Mouse (Mus musculus) embryonic facial prominence, embryonic 10.5 days (tissue): Measurements from ENCODE around the gene Wdr12. TPM values are rescaled to one million over a fixed set of nuclear protein-coding genes. Genes with fewer than 3 reads are reported as not detected.
"Not testable (repeated sequence)": the region's sequence is repeated elsewhere in the genome, so short reads cannot be mapped to it uniquely, and the experiment has no call there.

Source experiments
- DNase-seq: peaks from one replicate; pipeline ENCODE4 v3.0.0-alpha.2; 2017; ENCODE audit warnings: low spot score
- H3K27ac ChIP-seq: fragments of 300-500 bp; sonication (generic); replicated peaks from 2 replicates; pipeline ENCODE4 v1.5.1; 2016; ENCODE audit warnings: mild to moderate bottlenecking
- H3K27me3 ChIP-seq: fragments of 300-500 bp; sonication (generic); replicated peaks from 2 replicates; pipeline ENCODE4 v1.6.1; 2016; ENCODE audit warnings: low read depth, mild to moderate bottlenecking; ENCODE audit not compliant: poor library complexity, severe bottlenecking
- H3K36me3 ChIP-seq: fragments of 300-500 bp; sonication (generic); replicated peaks from 2 replicates; pipeline ENCODE4 v1.6.1; 2016; ENCODE audit warnings: mild to moderate bottlenecking, moderate library complexity
- H3K4me1 ChIP-seq: fragments of 300-500 bp; sonication (generic); 2 replicates; pipeline ENCODE4 v1.6.1; 2016
- H3K4me3 ChIP-seq: fragments of 300-500 bp; sonication (generic); 2 replicates; pipeline ENCODE4 v1.5.1; 2016; ENCODE audit warnings: mild to moderate bottlenecking, moderate library complexity
- H3K9me3 ChIP-seq: fragments of 300-500 bp; sonication (generic); 2 replicates; pipeline ENCODE4 v1.6.1; 2016; ENCODE audit warnings: mild to moderate bottlenecking
- WGBS: fragments of 180-500 bp; shearing (Covaris S2); methylation state at CpG from one replicate; pipeline ENCODE4 v1.1.7; 2016; 5-methylcytosine and 5-hydroxymethylcytosine counted together
- polyA plus RNA-seq: library from polyadenylated mRNA; unstranded; fragments of >200 nt; fragmentation: Nextera tagmentation; extraction: Ambion mirVana; gene quantifications from 2 replicates; pipeline ENCODE4 v1.2.1, GENCODE M21; 2016

Gene Wdr12
- polyA plus RNA-seq = 66.8 and 70.6 TPM in 2 replicates

DNA sequence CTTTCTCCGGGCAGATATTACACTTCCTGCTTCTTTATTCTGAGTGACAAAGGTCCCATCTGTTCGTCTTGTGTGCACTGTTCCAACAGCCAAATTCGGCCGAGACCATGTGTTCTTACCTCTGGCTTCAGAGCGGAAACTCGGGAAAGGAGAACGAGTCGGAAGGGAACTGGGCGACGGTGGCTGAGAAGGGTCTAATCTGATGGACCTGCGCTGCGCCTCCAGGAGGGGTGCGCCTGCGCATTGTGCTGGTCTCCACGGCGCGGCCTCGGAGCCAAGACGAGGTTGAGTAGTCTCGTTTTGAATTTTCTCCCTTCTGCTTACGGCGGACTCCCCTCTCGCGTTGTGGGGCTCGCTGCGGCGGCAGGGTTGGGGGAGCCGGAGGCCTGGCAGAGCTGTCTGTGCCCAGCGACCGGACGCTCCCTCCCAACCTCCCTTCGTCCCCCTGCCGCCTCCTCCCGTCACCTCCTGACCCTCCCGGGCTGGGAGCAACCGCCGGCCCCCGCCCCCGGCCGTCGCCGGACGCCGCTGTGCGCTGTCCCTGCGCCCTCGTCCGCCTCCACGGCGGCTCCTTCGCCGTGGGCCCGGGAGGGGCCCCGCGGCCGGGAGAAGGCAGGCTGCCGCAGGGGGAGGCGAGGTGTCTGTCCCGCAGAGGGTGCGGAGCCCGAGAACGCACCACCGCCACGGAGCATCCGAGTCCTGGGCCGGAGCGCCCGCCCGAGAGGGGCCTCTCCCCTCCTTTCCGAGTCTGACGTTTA, at the start of gene Wdr12, which contains the start of gene Carf:
Gene Wdr12, minus strand, starts transcription at position 622 of the 758 bp plus-strand sequence.
Gene Carf, plus strand, starts transcription at position 224 of the 758 bp plus-strand sequence.
- Histone ChIP-seq H3K36me3 (peaks cover 17% of the 10 kb centered on the region), H3K4me3 (peak within 1 kb of the TSS; percentile 95), H3K27me3 (no peaks in the 10 kb centered on the region), H3K9me3 (no peaks in the 10 kb centered on the region), H3K27ac (peak within 1 kb of the TSS; percentile 97), H3K4me1 (peaks cover 13% of the 10 kb centered on the region)
- WGBS = under 1% methylated on average over 71 of the region's 71 CpGs
- peak; percentile 96 for DNase-seq

DNA sequence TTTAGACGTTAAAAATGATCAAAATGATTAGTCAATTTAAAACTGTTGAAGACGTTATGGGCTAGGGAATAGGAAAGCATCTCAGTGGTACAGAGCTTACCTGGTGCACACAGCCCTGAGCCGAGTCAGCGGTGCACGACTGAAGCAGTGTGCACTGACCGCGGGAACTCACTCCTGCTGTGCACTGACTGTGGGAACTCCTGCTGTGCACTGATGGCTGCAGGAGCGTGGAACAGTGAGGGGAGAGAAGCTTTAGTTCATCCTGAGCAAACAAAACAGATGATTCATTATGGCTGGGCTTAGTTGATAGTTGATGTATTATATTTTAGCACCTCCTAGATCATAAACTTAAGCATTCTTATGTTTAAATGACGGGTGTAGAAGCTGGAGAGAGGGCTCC, 38.9 kb upstream of the Wdr12 start:
- no peak for DNase-seq
- WGBS = 50% methylated on average over 9 of the region's 9 CpGs
- Histone ChIP-seq H3K4me3 (no peak overlapping the region), H3K36me3 (peaks cover 6% of the 10 kb centered on the region), H3K9me3 (no peaks in the 10 kb centered on the region), H3K27me3 (no peaks in the 10 kb centered on the region), H3K27ac (no peak overlapping the region), H3K4me1 (no peaks in the 10 kb centered on the region)

DNA sequence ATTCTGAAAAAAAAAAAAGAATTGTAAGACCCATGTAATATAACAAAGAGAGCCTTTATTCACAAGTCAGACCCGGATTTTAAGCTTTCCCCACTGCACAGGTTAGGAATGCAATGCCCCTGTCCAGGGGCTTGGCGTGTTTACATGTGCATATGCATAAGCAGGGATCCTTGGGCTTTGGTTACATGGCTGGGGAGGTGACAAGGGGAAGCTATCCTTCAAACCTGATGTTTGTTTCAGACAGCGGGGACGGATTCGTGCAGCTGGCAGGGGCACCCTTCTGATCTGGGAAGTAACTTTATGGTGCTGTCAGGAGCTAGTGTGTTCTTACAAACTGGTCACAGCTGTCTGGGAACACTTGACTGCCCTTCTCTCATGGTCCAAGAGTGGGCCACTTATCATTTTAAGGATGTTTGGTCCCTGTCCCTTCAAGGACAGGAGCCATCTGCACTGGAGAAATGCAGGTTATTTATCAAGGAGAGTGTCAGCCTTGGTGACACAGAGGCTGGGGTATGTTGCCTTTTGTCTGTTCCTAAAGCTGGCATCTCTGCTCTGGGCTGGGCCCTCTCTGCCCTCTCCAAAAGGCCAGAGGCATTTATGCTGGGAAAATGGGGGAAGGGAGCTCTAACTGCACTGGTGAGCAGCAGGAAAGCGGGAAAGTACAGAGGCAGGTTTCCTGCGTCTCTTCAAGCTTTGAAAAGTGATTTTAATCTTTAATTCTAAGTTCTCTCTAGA, 19.4 kb upstream of the Wdr12 start:
- Histone ChIP-seq H3K9me3 (no peaks in the 10 kb centered on the region), H3K4me3 (no peak overlapping the region), H3K4me1 (0 out of 2 replicates have a peak, but pooled peaks cover 2% of the 10 kb centered on the region), H3K27ac (no peak overlapping the region), H3K27me3 (no peaks in the 10 kb centered on the region), H3K36me3 (peaks cover 17% of the 10 kb centered on the region)
- DNase-seq = no peak
- 84% methylated on average over 7 of the region's 7 CpGs for WGBS

DNA sequence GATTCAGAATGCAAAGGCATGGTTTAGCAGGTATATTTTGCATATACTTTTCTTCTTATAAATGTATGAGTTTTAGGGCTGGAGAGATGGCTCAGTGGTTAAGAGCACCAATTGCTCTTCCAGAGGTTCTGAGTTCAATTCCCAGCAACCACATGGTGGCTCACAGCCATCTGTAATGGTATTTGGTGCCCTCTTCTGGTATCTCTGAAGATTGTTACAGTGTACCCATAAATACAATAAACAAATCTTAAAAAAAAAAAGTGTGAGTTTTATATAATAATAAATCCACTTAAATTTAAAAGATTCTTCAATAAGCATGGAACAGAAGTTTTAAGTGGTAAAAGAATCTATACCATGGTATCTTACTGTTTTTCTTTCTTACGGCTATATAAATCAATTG, 6.1 kb upstream of the Wdr12 start:
- peaks cover 13% of the 10 kb centered on the region for H3K36me3 ChIP-seq
- 96% methylated on average over 1 of the region's 1 CpGs for WGBS
- no peaks in the 10 kb centered on the region for H3K4me1 ChIP-seq
- H3K4me3 ChIP-seq = no peak overlapping the region
- DNase-seq = no peak
- no peaks in the 10 kb centered on the region for H3K9me3 ChIP-seq
- no peak overlapping the region for H3K27ac ChIP-seq
- no peaks in the 10 kb centered on the region for H3K27me3 ChIP-seq

DNA sequence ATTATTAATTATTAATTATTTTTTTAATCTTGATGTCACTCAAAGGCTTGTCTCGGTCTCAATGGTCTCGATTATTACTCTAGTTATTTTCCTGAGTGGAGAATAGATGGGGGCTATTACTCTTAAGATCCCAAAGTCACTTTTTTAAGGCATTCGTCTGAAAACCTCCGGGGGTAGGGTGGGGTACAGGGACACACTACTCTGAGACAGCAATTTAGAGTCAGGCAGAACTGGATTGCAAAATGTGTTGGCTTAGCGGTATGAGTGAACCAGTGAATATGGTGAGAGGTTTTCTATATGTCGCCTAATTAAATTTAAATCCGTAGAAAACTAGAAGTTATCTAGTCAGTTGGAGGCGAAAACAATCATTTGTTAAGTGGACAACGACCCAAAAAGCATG, 394 bp upstream of the Wdr12 start:
- no peak for DNase-seq
- Histone ChIP-seq H3K4me3 (peak overlapping the region; percentile 95), H3K9me3 (no peaks in the 10 kb centered on the region), H3K36me3 (peaks cover 11% of the 10 kb centered on the region), H3K27ac (0 out of 2 replicates have a peak overlapping the region, but pooled peaks have one; percentile 97), H3K4me1 (peaks cover 13% of the 10 kb centered on the region), H3K27me3 (no peaks in the 10 kb centered on the region)
- WGBS = 17% methylated on average over 9 of the region's 9 CpGs

DNA sequence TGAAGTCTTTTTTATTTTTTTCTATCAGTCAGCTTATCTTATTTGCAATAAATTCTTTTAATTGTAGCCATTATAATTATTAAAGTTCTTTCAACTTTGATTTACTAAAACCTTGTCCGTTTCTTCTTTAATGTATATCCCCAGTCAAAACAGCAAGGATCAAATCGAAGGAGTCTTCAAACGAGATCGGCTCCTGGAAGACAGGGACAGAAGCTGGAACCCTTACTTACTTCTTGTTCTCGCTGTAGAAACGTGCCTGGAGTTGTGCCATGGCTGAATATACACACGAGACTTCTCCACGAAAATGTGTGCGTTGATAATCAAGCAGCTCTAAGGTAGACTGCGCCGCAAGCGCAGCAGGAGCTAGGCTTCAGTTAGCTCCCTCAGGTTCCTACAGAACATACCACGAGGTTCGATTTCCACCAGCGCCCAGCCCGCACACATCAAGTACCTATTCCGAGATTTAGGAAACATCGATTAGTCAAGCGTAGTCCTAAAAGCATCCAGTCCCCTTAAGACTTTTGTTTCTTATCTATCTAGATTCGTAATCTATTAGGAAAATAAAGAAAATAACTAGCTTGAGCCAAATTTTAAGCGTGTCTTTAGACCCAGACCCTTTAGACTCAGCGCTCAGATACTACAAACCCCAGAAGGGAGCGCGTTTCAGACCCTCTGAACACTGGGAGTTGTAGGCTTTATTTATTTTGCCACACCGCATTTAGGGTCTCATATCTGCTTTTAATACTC, 995 bp downstream of the Wdr12 start:
- under 1% methylated on average over 25 of the region's 25 CpGs for WGBS
- Histone ChIP-seq H3K27me3 (no peaks in the 10 kb centered on the region), H3K4me3 (peak overlapping the region; percentile 95), H3K9me3 (no peaks in the 10 kb centered on the region), H3K36me3 (peaks cover 25% of the 10 kb centered on the region), H3K27ac (peak overlapping the region; percentile 97), H3K4me1 (peaks cover 13% of the 10 kb centered on the region)
- peak; percentile 75 for DNase-seq

DNA sequence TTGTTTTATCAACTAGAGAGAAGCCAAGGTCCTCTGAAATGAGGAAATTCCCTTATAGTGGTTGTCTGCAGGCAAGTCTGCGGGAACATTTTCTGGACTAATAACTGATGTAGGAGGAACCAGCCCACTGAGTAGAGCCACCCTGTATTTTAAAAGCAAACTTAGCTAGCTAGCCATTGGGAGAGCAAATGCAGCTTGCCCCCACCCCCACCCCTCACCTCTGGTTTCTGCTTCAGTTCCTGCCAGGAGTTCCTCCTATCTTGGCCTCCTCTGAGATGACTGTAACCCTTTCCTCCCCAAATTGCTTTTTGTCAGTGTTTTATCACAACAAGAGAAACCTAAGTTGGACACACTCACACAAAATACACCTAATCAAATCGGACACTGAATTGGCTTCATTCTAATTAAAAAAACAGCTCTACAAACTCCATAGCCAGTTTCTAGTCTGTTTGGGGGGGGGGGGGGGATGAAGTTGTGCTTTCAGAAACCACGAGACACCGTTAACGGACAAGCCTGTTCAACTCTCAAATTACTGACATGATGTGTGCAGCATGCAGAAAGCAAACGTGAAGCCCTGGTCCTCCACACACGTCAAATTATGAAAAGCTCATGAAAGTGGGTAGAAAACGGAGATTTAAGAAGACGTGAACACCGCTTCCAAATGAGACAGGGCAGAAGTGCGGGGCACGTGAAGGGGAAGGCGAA, 1.7 kb downstream of the Wdr12 start:
- peaks cover 32% of the 10 kb centered on the region for H3K36me3 ChIP-seq
- H3K4me3 ChIP-seq = peak overlapping the region; percentile 95
- H3K27ac ChIP-seq = peak overlapping the region; percentile 97; the same call in 1 of the 2 replicates
- no peaks in the 10 kb centered on the region for H3K9me3 ChIP-seq
- H3K4me1 ChIP-seq = peaks cover 13% of the 10 kb centered on the region
- H3K27me3 ChIP-seq = no peaks in the 10 kb centered on the region
- peak; percentile 13 for DNase-seq
- WGBS = 10% methylated on average over 13 of the region's 13 CpGs

DNA sequence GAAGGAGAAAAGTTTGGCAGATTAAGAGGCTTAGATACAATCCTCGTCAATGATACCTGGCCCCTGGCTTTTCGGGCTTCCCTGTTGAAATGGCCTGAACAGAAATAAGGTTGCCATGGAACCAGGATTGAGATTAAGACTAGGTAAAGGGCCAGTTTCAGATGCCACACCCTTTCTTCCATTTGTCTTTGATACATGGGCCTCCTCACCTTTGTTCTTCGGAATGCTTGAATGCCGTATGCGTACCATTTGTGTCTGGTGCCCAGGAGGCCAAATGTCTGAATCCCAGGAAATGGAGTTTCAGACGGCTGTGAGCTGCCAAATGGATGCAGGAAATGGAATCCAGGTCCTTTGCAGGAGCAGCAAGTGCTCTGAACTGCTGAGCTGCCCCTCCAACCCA, 22.0 kb downstream of the Wdr12 start:
- no peak for DNase-seq
- no peak overlapping the region for H3K4me3 ChIP-seq
- peaks cover 63% of the 10 kb centered on the region for H3K36me3 ChIP-seq
- H3K9me3 ChIP-seq = no peaks in the 10 kb centered on the region
- no peaks in the 10 kb centered on the region for H3K4me1 ChIP-seq
- no peaks in the 10 kb centered on the region for H3K27me3 ChIP-seq
- 89% methylated on average over 6 of the region's 6 CpGs for WGBS
- no peak overlapping the region for H3K27ac ChIP-seq

DNA sequence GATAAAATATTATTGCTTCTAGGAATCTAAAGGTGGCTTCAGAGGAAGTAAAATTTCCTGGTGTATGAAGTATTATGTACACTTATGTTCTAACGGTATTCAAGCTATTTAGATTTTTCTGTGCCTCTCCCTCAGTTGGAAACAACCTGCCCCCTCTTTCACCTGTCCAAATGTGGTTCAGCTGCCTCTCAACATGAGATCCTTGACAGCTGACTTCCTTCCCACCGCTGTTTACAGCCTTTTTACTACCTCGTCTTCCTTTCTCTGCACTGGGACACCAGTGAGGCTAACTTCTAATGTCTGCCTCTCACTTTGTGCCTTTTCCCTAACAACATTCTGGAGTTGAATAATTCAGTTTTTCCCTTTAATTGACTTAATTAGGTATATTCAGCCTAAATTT, 22.9 kb downstream of the Wdr12 start:
- H3K9me3 ChIP-seq = no peaks in the 10 kb centered on the region
- H3K4me1 ChIP-seq = no peaks in the 10 kb centered on the region
- 90% methylated on average over 3 of the region's 3 CpGs for WGBS
- H3K36me3 ChIP-seq = peaks cover 55% of the 10 kb centered on the region
- no peak overlapping the region for H3K4me3 ChIP-seq
- no peak overlapping the region for H3K27ac ChIP-seq
- DNase-seq = no peak
- H3K27me3 ChIP-seq = no peaks in the 10 kb centered on the region

DNA sequence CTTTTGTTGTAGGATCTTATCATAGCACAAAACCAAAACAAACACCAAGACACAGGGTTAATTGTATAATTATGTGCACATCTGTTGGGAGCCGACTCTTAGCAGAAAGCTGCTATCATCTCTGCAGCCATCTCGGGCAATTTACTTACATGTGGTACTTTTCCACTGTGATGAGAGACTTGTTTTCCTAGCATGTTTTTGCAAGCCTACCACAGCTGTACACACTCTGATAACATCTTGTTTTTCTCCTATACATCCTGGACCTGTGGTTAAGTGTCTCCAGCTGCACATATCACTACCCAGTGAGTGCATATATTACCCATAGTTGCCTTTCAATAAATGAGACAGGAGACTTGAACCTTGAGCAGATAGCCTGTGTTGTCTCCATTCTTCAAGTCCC, 23.5 kb downstream of the Wdr12 start:
- Histone ChIP-seq H3K36me3 (peaks cover 49% of the 10 kb centered on the region), H3K9me3 (no peaks in the 10 kb centered on the region), H3K4me1 (no peaks in the 10 kb centered on the region), H3K27me3 (no peaks in the 10 kb centered on the region), H3K4me3 (no peak overlapping the region), H3K27ac (no peak overlapping the region)
- 69% methylated on average over 2 of the region's 2 CpGs for WGBS
- DNase-seq = no peak

DNA sequence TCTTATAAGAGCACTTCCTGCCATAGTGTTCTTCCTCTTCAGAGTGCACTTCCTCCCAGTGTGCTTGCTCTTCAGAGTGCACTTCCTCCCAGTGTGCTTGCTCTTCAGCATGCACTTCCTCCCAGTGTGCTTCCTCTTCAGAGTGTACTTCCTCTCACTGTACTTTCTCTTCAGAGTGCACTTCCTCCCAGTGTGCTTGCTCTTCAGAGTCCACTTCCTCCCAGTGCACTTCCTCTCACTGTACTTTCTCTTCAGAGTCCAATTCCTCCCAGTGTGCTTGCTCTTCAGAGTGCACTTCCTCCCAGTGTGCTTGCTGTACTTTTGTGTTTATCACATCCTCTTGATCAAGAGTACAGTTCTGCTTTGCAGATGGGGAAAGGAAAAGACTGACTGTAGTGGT, 27.7 kb downstream of the Wdr12 start:
- H3K4me1 ChIP-seq, DNase-seq, H3K27me3 ChIP-seq, H3K36me3 ChIP-seq, H3K9me3 ChIP-seq, H3K4me3 ChIP-seq, H3K27ac ChIP-seq: not testable (repeated sequence)

DNA sequence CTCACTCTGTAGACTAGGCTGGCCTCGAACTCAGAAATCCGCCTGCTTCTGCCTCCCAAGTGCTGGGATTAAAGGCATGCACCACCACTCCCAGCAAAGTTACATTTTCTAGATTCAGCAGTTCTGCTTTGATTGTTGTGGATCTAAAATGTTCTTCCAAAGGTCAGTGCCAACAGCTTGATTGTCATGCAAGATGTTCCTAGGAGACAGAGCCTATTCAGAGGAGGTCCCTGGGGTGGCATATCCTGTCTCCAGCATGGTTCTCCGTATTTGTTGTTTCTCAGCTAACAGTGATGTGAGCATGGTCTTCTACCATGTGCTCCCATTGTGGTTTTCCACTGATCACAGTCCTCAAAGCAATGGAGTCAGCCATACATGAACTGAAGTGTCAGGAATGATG, 42.1 kb downstream of the Wdr12 start:
- WGBS = 82% methylated on average over 3 of the region's 3 CpGs
- H3K4me3 ChIP-seq = no peak overlapping the region
- H3K36me3 ChIP-seq = no peaks in the 10 kb centered on the region
- no peaks in the 10 kb centered on the region for H3K4me1 ChIP-seq
- DNase-seq = no peak
- H3K27ac ChIP-seq = no peak overlapping the region
- H3K27me3 ChIP-seq = no peaks in the 10 kb centered on the region
- no peaks in the 10 kb centered on the region for H3K9me3 ChIP-seq
